Mouse (Mus musculus) hindbrain, embryonic 16.5 days (tissue): ENCODE measurements around the gene Adcy2. TPM values are rescaled to one million over a fixed set of nuclear protein-coding genes. Genes with fewer than 3 reads are reported as not detected.
A peak's percentile ranks its signal among the peaks of the same experiment; 100 is the strongest.

Experiments
- ATAC-seq: fragments of 200-750 bp; cut with Nextera tagmentation; 2 replicates; pipeline ENCODE4 v1.8.0; 2017; ENCODE audit warnings: moderate TSS enrichment, moderate library complexity
- H3K27ac ChIP-seq: fragments of 300-500 bp; sonication (generic); 2 replicates; pipeline ENCODE4 v1.5.1; 2014; ENCODE audit warnings: low read depth, mild to moderate bottlenecking, control low read depth, low read length, moderate library complexity
- H3K27me3 ChIP-seq: fragments of 300-500 bp; sonication (generic); replicated peaks from 2 replicates; pipeline ENCODE4 v1.6.1; 2014; ENCODE audit warnings: low read length; ENCODE audit not compliant: control insufficient read depth, insufficient read depth
- H3K36me3 ChIP-seq: fragments of 300-500 bp; sonication (generic); 2 replicates; pipeline ENCODE4 v1.6.1; 2014; ENCODE audit warnings: mild to moderate bottlenecking, low read length, moderate library complexity, mixed read lengths; ENCODE audit not compliant: control insufficient read depth, insufficient read depth
- H3K4me1 ChIP-seq: fragments of 300-500 bp; sonication (generic); 2 replicates; pipeline ENCODE4 v1.6.1; 2014; ENCODE audit warnings: low read depth, low read length; ENCODE audit not compliant: control insufficient read depth, insufficient read depth
- H3K4me2 ChIP-seq: fragments of 300-500 bp; sonication (generic); 2 replicates; pipeline ENCODE4 v1.6.1; 2014; ENCODE audit warnings: mild to moderate bottlenecking, low read length, control low read depth, moderate library complexity
- H3K4me3 ChIP-seq: fragments of 300-500 bp; sonication (generic); 2 replicates; pipeline ENCODE4 v1.5.1; 2014; ENCODE audit warnings: mild to moderate bottlenecking, low read length, control low read depth, moderate library complexity
- H3K9ac ChIP-seq: fragments of 300-500 bp; sonication (generic); 2 replicates; pipeline ENCODE4 v1.6.1; 2014; ENCODE audit warnings: low read depth, mild to moderate bottlenecking, control low read depth, low read length, moderate library complexity
- H3K9me3 ChIP-seq: fragments of 300-500 bp; sonication (generic); 2 replicates; pipeline ENCODE4 v1.6.1; 2014; ENCODE audit warnings: mild to moderate bottlenecking, low read length, moderate library complexity; ENCODE audit not compliant: control insufficient read depth
- WGBS: fragments of 180-500 bp; shearing (Covaris S2); extraction: QIAGEN DNeasy Blood & Tissue Kit; methylation state at CpG from one replicate; pipeline ENCODE4 v1.1.7; 2014; 5-methylcytosine and 5-hydroxymethylcytosine counted together
- polyA plus RNA-seq: library from polyadenylated mRNA; unstranded; fragments of >200 nt; fragmentation: Nextera tagmentation; extraction: Ambion mirVana; gene quantifications from 2 replicates; pipeline ENCODE4 v1.2.1, GENCODE M21; 2015

The Adcy2 gene
- polyA plus RNA-seq, 1 experiment from 2014 or later = 7.7 TPM

GRCm38 (mm10) chr13:68597199-68597598 lies 402.1 kb downstream of the Adcy2 start, which contains the start of gene 1700001L19Rik:
TSS of gene 1700001L19Rik (plus strand) at chr13:68597421.
- Histone ChIP-seq H3K27me3 (no peaks in the 10 kb centered on the region), H3K36me3 (peaks cover 7% of the 10 kb centered on the region; the same call in 1 of the 2 replicates), H3K4me2 (peak within 1 kb of the TSS; percentile 64), H3K27ac (no peak within 1 kb of the TSS), H3K9me3 (no peaks in the 10 kb centered on the region), H3K9ac (peak within 1 kb of the TSS; percentile 55; the same call in 1 of the 2 replicates), H3K4me1 (peaks cover 3% of the 10 kb centered on the region), H3K4me3 (peak within 1 kb of the TSS; percentile 37)
- WGBS = 7% methylated on average over 10 of the region's 10 CpGs
- peak; percentile 71 for ATAC-seq

GRCm38 (mm10) chr13:68593797-68594196 lies 405.5 kb downstream of the Adcy2 start:
- H3K4me2 ChIP-seq = no peak overlapping the region
- H3K27me3 ChIP-seq = no peaks in the 10 kb centered on the region
- H3K27ac ChIP-seq = no peak overlapping the region
- H3K4me1 ChIP-seq = peaks cover 3% of the 10 kb centered on the region; the same call in 1 of the 2 replicates
- no peak overlapping the region for H3K4me3 ChIP-seq
- no peak for ATAC-seq
- WGBS = 73% methylated on average over 1 of the region's 1 CpGs
- H3K9ac ChIP-seq = no peak overlapping the region
- H3K9me3 ChIP-seq = no peaks in the 10 kb centered on the region
- H3K36me3 ChIP-seq = peaks cover 23% of the 10 kb centered on the region

GRCm38 (mm10) chr13:68588352-68588751 lies 411.0 kb downstream of the Adcy2 start:
- Histone ChIP-seq H3K36me3 (peaks cover 56% of the 10 kb centered on the region), H3K9ac (no peak overlapping the region)

GRCm38 (mm10) chr13:68585441-68585840 lies 413.9 kb downstream of the Adcy2 start:
- H3K36me3 ChIP-seq = peaks cover 39% of the 10 kb centered on the region
- 80% methylated on average over 7 of the region's 7 CpGs for WGBS
- H3K27me3 ChIP-seq = no peaks in the 10 kb centered on the region

More at GRCm38 (mm10) chr13:68588352-68588751, 411.0 kb downstream of the Adcy2 start:
- H3K27ac ChIP-seq = no peak overlapping the region
- no peaks in the 10 kb centered on the region for H3K4me1 ChIP-seq
- H3K27me3 ChIP-seq = no peaks in the 10 kb centered on the region
- no peak for ATAC-seq
- no peaks in the 10 kb centered on the region for H3K9me3 ChIP-seq
- H3K4me3 ChIP-seq = no peak overlapping the region
- no peak overlapping the region for H3K4me2 ChIP-seq

GRCm38 (mm10) chr13:68583961-68584360 lies 415.4 kb downstream of the Adcy2 start:
- no peak overlapping the region for H3K4me2 ChIP-seq
- WGBS = 92% methylated on average over 11 of the region's 11 CpGs
- H3K9me3 ChIP-seq = no peaks in the 10 kb centered on the region
- H3K9ac ChIP-seq = no peak overlapping the region
- peaks cover 33% of the 10 kb centered on the region for H3K36me3 ChIP-seq
- no peak for ATAC-seq
- no peak overlapping the region for H3K4me3 ChIP-seq
- no peaks in the 10 kb centered on the region for H3K27me3 ChIP-seq
- H3K4me1 ChIP-seq = peaks cover 6% of the 10 kb centered on the region
- no peak overlapping the region for H3K27ac ChIP-seq

More at GRCm38 (mm10) chr13:68585441-68585840, 413.9 kb downstream of the Adcy2 start:
- Histone ChIP-seq H3K9me3 (no peaks in the 10 kb centered on the region), H3K27ac (no peak overlapping the region), H3K4me2 (no peak overlapping the region), H3K9ac (no peak overlapping the region), H3K4me1 (peaks cover 6% of the 10 kb centered on the region), H3K4me3 (no peak overlapping the region)
- no peak for ATAC-seq

- Histone ChIP-seq H3K27ac (peak overlapping the region; percentile 82), H3K36me3 (peaks cover 23% of the 10 kb centered on the region), H3K27me3 (no peaks in the 10 kb centered on the region), H3K4me3 (peak overlapping the region; percentile 86), H3K9ac (peak overlapping the region; percentile 86), H3K4me2 (peak overlapping the region; percentile 83), H3K9me3 (no peaks in the 10 kb centered on the region), H3K4me1 (peaks cover 6% of the 10 kb centered on the region)
- 0 out of 2 replicates have a peak, but pooled peaks have one; percentile 1 for ATAC-seq
- WGBS = 2% methylated on average over 11 of the region's 11 CpGs
Observed at GRCm38 (mm10) chr13:68582517-68582780, 416.9 kb downstream of the Adcy2 start.

GRCm38 (mm10) chr13:68581747-68582516 lies 417.4 kb downstream of the Adcy2 start, which contains the start of the genes Mtrr and Fastkd3:
TSS of gene Mtrr (minus strand) at chr13:68582149.
TSS of gene Fastkd3 (plus strand) at chr13:68582234.
- peak; percentile 99 for ATAC-seq
- H3K4me2 ChIP-seq = peak within 1 kb of the TSS; percentile 83
- peak within 1 kb of the TSS; percentile 82 for H3K27ac ChIP-seq
- H3K9me3 ChIP-seq = no peaks in the 10 kb centered on the region
- peak within 1 kb of the TSS; percentile 86 for H3K4me3 ChIP-seq
- H3K36me3 ChIP-seq = peaks cover 26% of the 10 kb centered on the region
- no peaks in the 10 kb centered on the region for H3K27me3 ChIP-seq
- H3K9ac ChIP-seq = peak within 1 kb of the TSS; percentile 86
- under 1% methylated on average over 69 of the region's 81 CpGs for WGBS
- H3K4me1 ChIP-seq = peaks cover 6% of the 10 kb centered on the region

- no peak for ATAC-seq
- H3K27ac ChIP-seq = peak overlapping the region; percentile 72
- 26% methylated on average over 14 of the region's 14 CpGs for WGBS
- peak overlapping the region; percentile 86 for H3K4me3 ChIP-seq
- peaks cover 6% of the 10 kb centered on the region for H3K4me1 ChIP-seq
- peak overlapping the region; percentile 86 for H3K9ac ChIP-seq
- H3K27me3 ChIP-seq = no peaks in the 10 kb centered on the region
- H3K4me2 ChIP-seq = peak overlapping the region; percentile 83
- peaks cover 26% of the 10 kb centered on the region for H3K36me3 ChIP-seq
- no peaks in the 10 kb centered on the region for H3K9me3 ChIP-seq
Observed at GRCm38 (mm10) chr13:68581086-68581740, 418.1 kb downstream of the Adcy2 start.

- H3K4me3 ChIP-seq = no peak overlapping the region
- peaks cover 4% of the 10 kb centered on the region for H3K4me1 ChIP-seq
- WGBS = 88% methylated on average over 7 of the region's 7 CpGs
Observed at GRCm38 (mm10) chr13:68577945-68578344, 421.4 kb downstream of the Adcy2 start.

More at GRCm38 (mm10) chr13:68577945-68578344, 421.4 kb downstream of the Adcy2 start:
- Histone ChIP-seq H3K27me3 (no peaks in the 10 kb centered on the region), H3K36me3 (peaks cover 11% of the 10 kb centered on the region), H3K9ac (no peak overlapping the region), H3K4me2 (no peak overlapping the region), H3K9me3 (no peaks in the 10 kb centered on the region), H3K27ac (no peak overlapping the region)
- no peak for ATAC-seq
